Mouse (Mus musculus) small intestine, adult 2 months (tissue): Measurements from ENCODE around the gene Hfe2. TPM values are rescaled to one million over a fixed set of nuclear protein-coding genes. Genes with fewer than 3 reads are reported as not detected.
A peak's percentile ranks its signal among the peaks of the same experiment; 100 is the strongest.

Experiments
- H3K27ac ChIP-seq: fragments of 200-500 bp; 2 replicates; pipeline ENCODE4 v1.5.1; 2012; ENCODE audit warnings: low read depth, low read length, control low read depth, inconsistent platforms; ENCODE audit not compliant: insufficient read depth
- H3K27me3 ChIP-seq: fragments of 200-500 bp; 2 replicates; pipeline ENCODE4 v1.6.1; 2012; ENCODE audit warnings: mild to moderate bottlenecking, moderate library complexity, low read length, inconsistent platforms; ENCODE audit not compliant: control insufficient read depth, insufficient read depth
- H3K36me3 ChIP-seq: fragments of 200-500 bp; 2 replicates; pipeline ENCODE4 v1.6.1; 2012; ENCODE audit warnings: mild to moderate bottlenecking, low read length, control low read depth, inconsistent platforms; ENCODE audit not compliant: control insufficient read depth, insufficient read depth
- H3K4me1 ChIP-seq: fragments of 200-500 bp; 2 replicates; pipeline ENCODE4 v1.6.1; 2012; ENCODE audit warnings: low read length, inconsistent platforms, mixed read lengths; ENCODE audit not compliant: control insufficient read depth, insufficient read depth, insufficient read length
- H3K4me3 ChIP-seq: fragments of 200-500 bp; 2 replicates; pipeline ENCODE4 v1.5.1; 2012; ENCODE audit warnings: low read depth, mild to moderate bottlenecking, control low read depth, inconsistent platforms, low read length, moderate library complexity
- CTCF ChIP-seq: fragments of 200-500 bp; IDR thresholded peaks from 2 replicates; pipeline ENCODE4 v1.5.1; 2012; ENCODE audit warnings: low read depth, mild to moderate bottlenecking, control low read depth, inconsistent platforms, low read length, moderate library complexity, mixed read lengths; ENCODE audit not compliant: insufficient replicate concordance, insufficient read length; ENCODE audit errors: extremely low read depth
- POLR2A ChIP-seq: fragments of 200-500 bp; IDR thresholded peaks from 2 replicates; pipeline ENCODE4 v1.6.1; 2012; ENCODE audit warnings: low read depth, mild to moderate bottlenecking, control low read depth, inconsistent platforms, low read length, moderate library complexity
- WGBS: fragments of 180-500 bp; shearing (Covaris S2); methylation state at CpG from one replicate; pipeline ENCODE4 v1.1.7; 2018; 5-methylcytosine and 5-hydroxymethylcytosine counted together
- polyA plus RNA-seq: library from polyadenylated mRNA; depleted of rRNA; stranded (reverse); fragments of >200 nt; gene quantifications from 2 replicates; pipeline ENCODE4 v1.2.3, GENCODE M21; 2012; rRNA removed

Gene Hfe2
- polyA plus RNA-seq, 1 experiment = not detected

DNA sequence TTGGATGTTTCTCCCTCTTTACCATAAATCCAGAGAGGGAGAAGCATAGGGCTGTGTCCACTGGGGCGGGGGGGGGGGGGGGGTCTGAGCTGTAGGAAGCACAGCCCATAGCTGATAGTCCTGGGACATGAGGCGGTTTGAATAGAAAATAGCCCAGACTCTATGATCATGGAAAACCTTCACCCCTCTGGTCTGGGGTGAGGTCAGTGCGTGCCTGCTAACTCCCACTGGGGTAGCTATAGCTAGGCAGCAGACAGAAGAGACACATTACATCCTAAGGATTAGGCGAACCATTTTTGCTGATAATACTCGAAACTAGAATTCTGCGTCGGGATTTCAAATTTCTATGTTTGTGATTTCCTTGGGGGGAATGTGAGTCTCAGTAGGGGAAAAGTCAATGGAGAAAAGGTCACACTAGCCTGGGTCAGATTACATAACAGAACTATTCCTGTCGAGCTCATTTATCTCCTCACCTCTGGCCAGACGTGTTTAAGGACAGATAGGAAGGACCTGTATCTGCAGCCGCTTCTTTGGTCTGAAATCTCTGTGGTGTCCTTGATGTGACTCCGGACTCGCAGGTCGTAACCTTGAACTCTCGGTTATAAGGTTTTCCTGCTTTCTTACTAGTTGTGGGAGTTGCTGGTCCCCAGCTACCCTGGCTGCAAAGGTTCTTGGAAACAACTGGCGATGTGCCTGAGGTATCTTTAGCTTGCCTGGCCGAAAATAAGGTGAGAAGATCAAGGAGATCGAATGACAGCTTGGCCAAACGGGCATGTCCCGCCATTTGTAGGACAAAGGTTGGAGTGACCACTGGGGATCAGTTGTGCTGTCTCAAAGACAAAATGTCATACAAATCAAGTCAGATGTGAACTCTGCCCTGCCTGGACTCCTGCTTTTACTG lies 48.9 kb downstream of the Hfe2 start:
- WGBS = 72% methylated on average over 19 of the region's 19 CpGs
- H3K36me3 ChIP-seq = no peaks in the 10 kb centered on the region
- TF ChIP-seq CTCF (no peak), POLR2A (no peak)
- peak overlapping the region; percentile 91 for H3K27ac ChIP-seq
- peaks cover 31% of the 10 kb centered on the region for H3K4me1 ChIP-seq
- no peaks in the 10 kb centered on the region for H3K27me3 ChIP-seq
- H3K4me3 ChIP-seq = no peak overlapping the region

GRCm38 (mm10) chr3:96575272-96575984 lies 50.5 kb downstream of the Hfe2 start:
- Histone ChIP-seq H3K27ac (peak overlapping the region; percentile 100), H3K4me3 (peak overlapping the region; percentile 51), H3K4me1 (peaks cover 33% of the 10 kb centered on the region), H3K27me3 (no peaks in the 10 kb centered on the region), H3K36me3 (no peaks in the 10 kb centered on the region)
- TF ChIP-seq CTCF (no peak), POLR2A (no peak)
- WGBS = 23% methylated on average over 8 of the region's 8 CpGs

- Histone ChIP-seq H3K4me1 (peaks cover 33% of the 10 kb centered on the region), H3K4me3 (peak overlapping the region; percentile 51), H3K36me3 (no peaks in the 10 kb centered on the region), H3K27ac (peak overlapping the region; percentile 100), H3K27me3 (no peaks in the 10 kb centered on the region)
- 5% methylated on average over 14 of the region's 14 CpGs for WGBS
- TF ChIP-seq CTCF (no peak), POLR2A (no peak; the same call in 1 of the 2 replicates)
Measured at GRCm38 (mm10) chr3:96576005-96576658, 51.2 kb downstream of the Hfe2 start.

- Histone ChIP-seq H3K36me3 (no peaks in the 10 kb centered on the region), H3K27ac (peak within 1 kb of the TSS; percentile 100), H3K4me3 (peak within 1 kb of the TSS; percentile 51), H3K4me1 (peaks cover 27% of the 10 kb centered on the region), H3K27me3 (no peaks in the 10 kb centered on the region)
- TF ChIP-seq POLR2A (peak; percentile 45; the same call in 1 of the 2 replicates), CTCF (no peak; the same call in 1 of the 2 replicates)
- 4% methylated on average over 17 of the region's 17 CpGs for WGBS
Measured at GRCm38 (mm10) chr3:96576690-96577541, 51.9 kb downstream of the Hfe2 start, which contains the start of gene Gm16253. Gene Gm16253, plus strand, starts transcription at chr3:96576984.

GRCm38 (mm10) chr3:96577566-96577965 lies 52.6 kb downstream of the Hfe2 start:
- TF ChIP-seq POLR2A (no peak), CTCF (no peak)
- 56% methylated on average over 4 of the region's 4 CpGs for WGBS

More at GRCm38 (mm10) chr3:96577566-96577965, 52.6 kb downstream of the Hfe2 start:
- Histone ChIP-seq H3K27me3 (no peaks in the 10 kb centered on the region), H3K4me1 (peaks cover 21% of the 10 kb centered on the region), H3K4me3 (peak overlapping the region; percentile 1; the same call in 1 of the 2 replicates), H3K27ac (peak overlapping the region; percentile 100), H3K36me3 (no peaks in the 10 kb centered on the region)

Other genes with a start within 250 kb of the Hfe2 start
- 1.8 and 2.4 TPM in 2 replicates for gene Fcgr1, start 231.2 kb upstream of the Hfe2 start, polyA plus RNA-seq
- not detected in 2 replicates for gene BC107364, start 72.9 kb upstream of the Hfe2 start, polyA plus RNA-seq
- 167 and 384 TPM in 2 replicates for gene Txnip, start 32.8 kb downstream of the Hfe2 start, polyA plus RNA-seq
- not detected in 2 replicates for gene Gm16253, start 51.8 kb downstream of the Hfe2 start, polyA plus RNA-seq
- gene Polr3gl, start 69.0 kb downstream of the Hfe2 start, polyA plus RNA-seq = 3.4 and 7.9 TPM in 2 replicates
- 0.44 and 0.63 TPM in 2 replicates for gene Ankrd34a, start 71.5 kb downstream of the Hfe2 start, polyA plus RNA-seq
- gene Lix1l, start 76.0 kb downstream of the Hfe2 start, polyA plus RNA-seq = 2.9 and 7.6 TPM in 2 replicates
- gene Rbm8a, start 104.8 kb downstream of the Hfe2 start, polyA plus RNA-seq = 1.4 and 5.8 TPM in 2 replicates
- gene Pex11b, start 110.2 kb downstream of the Hfe2 start, polyA plus RNA-seq = 11.0 and 21.1 TPM in 2 replicates
- 0.05 TPM in 1 of 2 replicates, not detected in the other for gene Gm42957, start 110.3 kb downstream of the Hfe2 start, polyA plus RNA-seq
- 0.49 and 0.53 TPM in 2 replicates for gene Itga10, start 120.4 kb downstream of the Hfe2 start, polyA plus RNA-seq
- 0.74 and 1.8 TPM in 2 replicates for gene Ankrd35, start 145.0 kb downstream of the Hfe2 start, polyA plus RNA-seq
- gene Pias3, start 171.2 kb downstream of the Hfe2 start, polyA plus RNA-seq = 10.1 and 17.9 TPM in 2 replicates
- 0.70 and 1.2 TPM in 2 replicates for gene Nudt17, start 183.4 kb downstream of the Hfe2 start, polyA plus RNA-seq
- gene Polr3c, start 202.5 kb downstream of the Hfe2 start, polyA plus RNA-seq = 20.0 and 47.6 TPM in 2 replicates
- 7.5 and 17.7 TPM in 2 replicates for gene Rnf115, start 202.5 kb downstream of the Hfe2 start, polyA plus RNA-seq